Mouse (Mus musculus) frontal cortex, postnatal 25 days (tissue): ENCODE results near the gene Rnf212.

Experiments
- DNase-seq, 2 experiments: peaks; one replicate each; pipeline ENCODE4 v3.0.0; 2022; ENCODE audit warnings: low spot score in 2 of 2

Gene Rnf212

DNA sequence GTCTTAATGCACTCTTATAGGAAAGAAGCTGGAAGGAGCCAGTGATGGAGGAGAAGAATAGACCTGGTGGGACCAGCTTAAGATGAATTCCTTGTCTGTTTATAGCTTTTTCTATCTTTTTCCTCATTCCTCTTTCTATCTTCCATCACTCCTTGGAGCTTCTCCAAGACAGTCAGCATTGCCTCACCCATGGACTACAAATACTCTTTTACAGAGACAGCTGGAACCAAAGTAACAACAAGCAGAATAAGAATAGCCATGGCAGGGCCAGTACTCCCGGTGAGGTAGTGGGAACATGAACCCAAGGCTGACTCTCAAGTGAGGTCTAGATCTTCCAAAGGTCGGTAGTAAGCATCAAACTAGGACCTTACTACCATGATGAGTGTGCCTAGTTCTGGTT, 61.7 kb downstream of the Rnf212 start:
- no peak for DNase-seq

DNA sequence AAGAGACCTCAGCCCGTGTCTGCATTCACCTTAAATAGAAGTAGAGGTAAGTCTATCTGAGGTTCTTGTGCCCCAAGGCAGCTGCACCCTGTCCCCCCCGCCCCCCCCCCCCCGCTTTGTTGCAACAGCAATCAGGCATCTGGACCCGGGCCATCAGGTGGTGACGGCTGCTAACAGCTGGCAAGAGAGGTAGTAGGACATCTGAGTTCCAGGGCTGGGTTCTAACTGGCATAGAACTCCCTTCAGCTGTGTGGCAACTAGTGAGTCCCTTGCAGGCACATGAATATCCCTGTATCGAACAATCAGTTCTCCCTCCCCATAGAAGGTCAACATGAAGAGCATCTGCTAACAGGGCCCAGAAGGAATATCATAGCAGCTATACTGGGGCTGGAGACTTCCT, 62.8 kb downstream of the Rnf212 start:
- no peak for DNase-seq

GRCm38 (mm10) chr5:108708981-108709731, 65.6 kb downstream of the Rnf212 start:
- DNase-seq = no peak

- DNase-seq = no peak
Observed at GRCm38 (mm10) chr5:108708419-108708818, 66.4 kb downstream of the Rnf212 start.

DNA sequence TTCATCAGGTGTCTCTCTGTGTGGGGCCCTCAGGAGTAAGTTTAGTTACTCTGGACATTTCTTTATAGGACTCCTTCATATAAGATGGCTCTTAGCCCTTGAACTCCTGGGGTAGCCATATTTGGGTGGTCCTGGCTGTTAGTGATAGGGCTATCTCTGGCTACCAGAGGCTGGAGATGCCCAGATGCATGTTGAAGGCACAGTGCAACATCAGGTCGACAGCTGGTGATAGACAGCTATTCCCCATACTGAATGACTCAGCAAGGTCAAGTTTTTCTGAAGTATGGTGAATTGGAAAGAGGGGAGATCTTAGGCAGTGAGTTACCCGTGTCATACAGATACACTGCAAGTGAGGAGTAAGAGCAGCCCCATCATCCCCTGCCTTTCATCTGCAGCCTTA, 67.0 kb downstream of the Rnf212 start:
- no peak for DNase-seq

GRCm38 (mm10) chr5:108703754-108704626, 70.8 kb downstream of the Rnf212 start:
- no peak for DNase-seq

GRCm38 (mm10) chr5:108701341-108702021, 73.3 kb downstream of the Rnf212 start:
- no peak for DNase-seq

DNA sequence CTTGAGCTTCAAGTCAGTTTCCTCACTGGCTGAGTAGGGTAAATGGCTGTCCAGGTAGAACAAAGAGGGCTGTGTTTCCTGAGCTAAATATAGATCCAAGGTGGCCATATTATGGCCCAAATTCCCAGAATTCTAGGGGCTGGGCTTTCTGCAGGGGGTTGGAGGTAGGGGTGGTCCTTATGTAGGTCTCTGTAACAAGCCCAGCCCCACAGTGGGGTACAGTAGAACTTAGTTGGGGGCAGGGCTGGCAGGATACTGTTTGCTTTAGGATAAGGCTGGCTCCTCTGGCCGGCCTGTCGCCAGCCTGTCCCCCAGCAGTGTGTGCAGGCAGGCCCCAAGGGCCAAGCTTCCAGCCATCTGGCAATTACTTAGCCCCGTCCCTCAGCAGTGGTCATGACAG, 74.4 kb downstream of the Rnf212 start:
- no peak for DNase-seq

GRCm38 (mm10) chr5:108697341-108697753, 77.4 kb downstream of the Rnf212 start:
- peak; percentile 28 to 39 for DNase-seq

- DNase-seq = no peak
Observed at GRCm38 (mm10) chr5:108696542-108696941, 78.2 kb downstream of the Rnf212 start.

DNA sequence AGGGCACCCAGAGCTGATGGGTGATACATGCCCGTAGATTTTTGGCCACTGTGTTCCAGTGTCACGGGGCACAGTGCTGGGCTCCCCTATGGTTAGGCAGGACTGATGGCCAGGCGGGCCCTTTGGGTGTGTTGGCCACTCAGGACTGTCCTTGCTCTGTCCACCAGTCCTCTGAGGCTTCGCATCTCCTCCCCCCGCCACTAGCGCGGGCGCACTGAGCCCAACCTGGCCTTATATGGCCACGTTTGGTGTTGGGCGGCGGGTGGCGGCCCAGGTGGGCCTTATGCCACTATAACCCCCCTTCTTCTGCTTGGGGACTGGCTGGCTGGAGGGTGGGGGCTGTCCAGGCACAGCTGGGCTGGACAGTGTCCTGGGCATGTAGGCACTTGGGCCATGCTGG, 78.9 kb downstream of the Rnf212 start:
- no peak for DNase-seq

DNA sequence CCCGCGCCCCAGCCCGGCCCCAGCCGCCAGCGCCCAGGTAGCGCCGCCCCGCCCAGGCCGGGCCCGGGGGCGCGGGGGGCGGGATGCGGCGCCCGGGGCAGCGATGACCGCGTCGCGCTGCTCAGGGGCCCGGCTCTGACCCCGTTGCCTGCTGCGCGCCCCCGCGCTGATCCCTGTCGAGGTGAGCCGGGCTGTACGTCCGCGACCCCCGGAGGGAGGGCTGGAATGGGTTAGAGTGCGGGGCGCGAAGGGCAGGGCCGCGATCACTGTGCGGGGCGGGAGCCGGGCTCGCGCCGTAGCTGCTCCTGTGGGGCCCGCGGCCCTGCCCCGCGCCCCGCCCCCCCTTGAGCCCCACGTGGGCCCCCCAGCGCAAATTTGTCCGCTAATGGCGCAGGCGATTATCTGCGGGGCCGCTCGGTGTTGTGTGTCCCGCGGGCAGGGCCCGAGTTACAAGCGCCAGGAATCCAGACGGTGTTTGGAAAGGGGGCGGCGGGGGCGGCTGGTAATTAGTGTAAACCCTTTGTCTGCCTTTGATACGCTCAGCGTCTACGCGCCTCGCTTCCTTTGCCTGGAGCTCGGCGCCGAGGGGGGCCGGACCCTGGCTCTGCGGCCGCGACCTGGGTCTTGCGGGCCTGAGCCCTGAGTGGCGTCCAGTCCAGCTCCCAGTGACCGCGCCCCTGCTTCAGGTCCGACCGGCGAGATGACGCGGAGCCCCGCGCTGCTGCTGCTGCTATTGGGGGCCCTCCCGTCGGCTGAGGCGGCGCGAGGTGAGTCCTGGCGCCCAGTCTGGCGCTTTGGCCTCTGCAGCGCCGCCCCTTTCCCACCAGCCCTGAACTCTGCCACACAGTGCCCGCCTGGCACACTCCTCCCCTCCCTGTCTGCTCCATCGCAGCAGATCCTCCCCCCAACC, 80.2 kb downstream of the Rnf212 start:
- DNase-seq = no peak

DNA sequence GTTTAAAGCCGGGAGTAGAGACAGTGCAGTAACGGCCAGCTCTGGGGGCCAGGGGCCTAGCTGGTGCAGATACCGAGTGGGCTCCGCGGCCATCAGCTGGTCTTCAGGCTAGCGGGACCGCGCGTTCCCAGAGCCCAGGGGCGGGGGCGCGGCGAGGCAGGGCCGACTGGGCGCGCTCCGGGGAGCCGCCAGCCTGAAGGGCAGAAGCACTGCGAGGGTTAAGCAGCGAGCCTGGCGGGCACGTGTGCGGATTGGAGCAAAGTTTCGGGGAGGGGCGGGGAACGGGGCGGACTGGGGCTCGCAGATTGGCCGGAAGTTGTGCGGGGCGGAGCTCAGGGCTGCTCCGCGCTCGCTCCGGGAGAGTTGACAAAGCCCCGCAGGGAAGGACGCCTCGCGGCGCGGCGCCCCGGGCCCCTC, 80.9 kb downstream of the Rnf212 start:
- DNase-seq = no peak

DNA sequence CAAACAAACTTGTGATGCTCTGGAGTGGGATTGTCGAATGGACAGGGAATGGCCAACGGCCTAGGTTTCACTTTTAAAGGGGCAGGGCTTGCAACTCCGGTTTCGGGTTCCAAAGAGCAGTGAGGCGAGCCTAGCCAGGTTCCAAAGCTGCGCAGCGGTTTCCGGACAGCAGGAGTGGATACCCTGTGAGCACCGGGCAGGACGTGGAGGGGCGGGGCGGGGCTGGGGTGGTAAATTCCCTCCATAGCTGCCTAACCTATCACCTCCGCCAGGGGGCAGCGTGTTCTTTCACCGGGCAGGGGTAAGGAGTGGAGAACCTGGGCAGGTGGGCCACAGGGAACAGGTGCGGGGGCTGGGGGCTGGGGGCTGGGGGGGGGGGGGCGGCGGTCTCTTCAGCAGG, 82.5 kb downstream of the Rnf212 start, which contains the start of gene Fgfrl1:
Gene Fgfrl1 (plus strand): TSS at position 112 of the 400 bp plus-strand sequence.
- DNase-seq = no peak

DNA sequence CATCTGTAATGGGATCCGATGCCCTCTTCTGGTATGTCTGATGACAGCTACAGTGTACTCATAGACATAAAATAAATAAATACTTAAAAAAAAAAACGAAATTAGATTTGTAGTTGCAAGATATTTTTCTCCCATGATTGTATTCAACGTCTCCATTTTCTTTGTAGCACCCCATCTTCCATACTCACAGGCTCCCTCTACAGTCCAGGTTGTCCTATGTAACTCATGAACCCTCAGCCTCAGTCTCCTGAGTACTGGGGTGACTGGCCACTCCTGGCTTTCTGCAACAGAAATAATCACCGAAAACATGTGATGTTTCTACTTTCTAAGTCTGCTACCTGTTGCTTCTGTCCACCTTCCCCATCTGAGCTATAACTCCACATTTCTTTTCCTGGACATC, 83.6 kb downstream of the Rnf212 start:
- DNase-seq = no peak

DNA sequence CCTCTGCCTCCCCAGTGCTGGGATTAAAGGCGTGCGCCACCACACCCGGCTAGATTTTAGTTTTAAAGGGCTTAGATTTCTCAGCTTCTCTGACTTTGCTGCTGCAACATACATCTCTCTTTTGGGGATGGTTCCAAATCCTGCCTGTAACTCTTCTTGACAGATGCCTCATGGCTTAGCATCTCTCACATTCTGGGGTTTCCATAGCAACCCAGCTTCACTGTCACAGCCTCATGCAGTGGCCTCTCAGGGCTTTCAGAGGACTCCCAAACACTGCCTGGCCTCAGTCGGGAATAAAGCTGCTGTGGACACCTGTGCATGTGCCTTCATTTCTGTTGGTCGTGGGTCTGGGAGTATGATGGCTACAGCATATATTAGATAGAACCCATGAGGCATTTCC, 85.7 kb downstream of the Rnf212 start:
- DNase-seq = no peak

DNA sequence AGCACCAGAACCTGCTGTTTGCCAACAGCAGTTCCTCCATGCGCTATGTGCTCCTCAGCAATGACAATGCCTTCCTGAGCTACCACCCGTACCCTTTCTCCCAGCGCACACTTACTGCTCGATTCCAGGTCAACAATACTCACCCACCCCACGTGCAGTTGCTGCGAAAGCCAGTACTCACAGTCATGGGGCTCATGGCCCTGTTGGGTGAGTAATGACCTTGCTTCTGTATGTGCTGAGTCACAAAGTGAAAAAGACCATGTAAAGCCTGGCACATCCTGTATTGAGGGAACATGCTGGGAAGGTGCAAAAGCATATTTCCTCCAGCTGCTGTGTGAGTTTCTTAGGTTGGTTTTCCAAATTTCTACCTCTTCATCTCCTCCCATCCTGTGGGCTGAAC, 93.9 kb downstream of the Rnf212 start:
- no peak for DNase-seq

DNA sequence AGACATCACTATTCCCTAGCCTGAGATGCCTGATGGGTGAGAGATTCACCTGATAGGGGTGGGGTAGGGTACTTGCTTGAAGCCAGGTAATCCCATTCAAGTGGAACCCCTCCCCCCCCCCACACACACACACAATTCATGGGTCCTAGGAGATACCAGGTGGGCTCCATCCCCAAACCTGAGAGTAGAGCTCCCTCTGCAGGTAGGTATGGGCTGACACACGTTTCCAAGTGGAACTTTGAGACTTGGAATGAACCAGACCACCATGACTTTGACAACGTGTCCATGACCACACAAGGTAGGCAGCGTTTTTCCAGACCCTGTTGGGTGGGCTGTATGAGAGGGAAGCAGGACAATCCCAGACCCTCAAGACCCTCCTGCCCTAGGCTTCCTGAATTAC, 94.9 kb downstream of the Rnf212 start:
- DNase-seq = no peak
